Comparison of ENCODE assay signal across 21 mouse cellular contexts in genomic region chr10:33144911-33145310, GRCm38 (mm10).
DNase-seq lines count a peak whose midpoint lies in the region; ATAC-seq and TF ChIP-seq lines count a peak whose summit lies in the region.
"Had no signal": no experiment of that assay in that cellular context is flagged by ENCODE, and none has a peak within 500 bp of the region (broad histone marks: within the 10 kb centered on the region; RNA-seq: fewer than 3 reads in every experiment).

No protein-coding gene starts in this region.

- intact Hi-C loops in heart, postnatal 10 days (cut with DNase I), result no loop called here

- peak; percentile 11 for DNase-seq in heart, adult 8-10 months (ENCODE audit: low spot score)
- DNase-seq in heart, postnatal 10 days, result peak; percentile 11 to 16
- no peak for DNase-seq in heart, adult 11 months
- DNase-seq in midbrain, postnatal 0 days (ENCODE audit: low spot score), result peak; percentile 2
- DNase-seq in midbrain, embryonic 11.5 days (ENCODE audit: low spot score, missing footprints), result no peak
- no peak for DNase-seq in natural killer cell, adult 2 months (ENCODE audit: low spot score in 2 of 2)
- DNase-seq: adrenal gland, postnatal 14 days; cerebellum, adult 18-20 months; cerebellum, adult 9-11 months; cerebellum, postnatal 36 days; gastrocnemius, postnatal 14 days had no signal

- no peak for ATAC-seq in heart, embryonic 12.5 days (ENCODE audit: insufficient number of reproducible peaks, low FRiP score)
- ATAC-seq in midbrain, postnatal 0 days (ENCODE audit: low FRiP score), result no peak
- no peak for ATAC-seq in midbrain, embryonic 11.5 days (ENCODE audit: low FRiP score)
- ATAC-seq: activated CD4-positive, CD25-positive, alpha-beta regulatory T cell, adult 4 months; forebrain, embryonic 16.5 days; intestine, embryonic 15.5 days; Patski had no signal

- H3K36me3 ChIP-seq in heart, embryonic 12.5 days, result peaks cover 7% of the 10 kb centered on the region
- H3K36me3 ChIP-seq in midbrain, postnatal 0 days (ENCODE audit: insufficient read depth, low read length), result no peaks in the 10 kb centered on the region
- H3K36me3 ChIP-seq in midbrain, embryonic 11.5 days (ENCODE audit: control insufficient read depth, insufficient read depth, low read length), result no peaks in the 10 kb centered on the region
- H3K36me3 ChIP-seq: embryonic facial prominence, embryonic 13.5 days; forebrain, embryonic 12.5 days; hindbrain, embryonic 10.5 days; intestine, embryonic 15.5 days had no signal

- TF ChIP-seq CTCF in midbrain, postnatal 0 days (IDR thresholded peaks at IDR 0.05), result no peak

- H3K27me3 ChIP-seq in heart, embryonic 12.5 days (replicated peaks), result no peaks in the 10 kb centered on the region
- H3K27me3 ChIP-seq in midbrain, postnatal 0 days (ENCODE audit: insufficient read depth, low read length), result no peaks in the 10 kb centered on the region
- H3K27me3 ChIP-seq in midbrain, embryonic 11.5 days (ENCODE audit: control insufficient read depth, insufficient read depth, low read length), result no peaks in the 10 kb centered on the region
- H3K27me3 ChIP-seq: CH12.LX; embryonic facial prominence, embryonic 13.5 days; forebrain, embryonic 12.5 days; intestine, embryonic 15.5 days; Patski had no signal

- WGBS in heart, embryonic 12.5 days, result 55% methylated on average over 1 of the region's 1 CpGs
- WGBS in midbrain, postnatal 0 days, result 88% methylated on average over 1 of the region's 1 CpGs
- 81% methylated on average over 1 of the region's 1 CpGs for WGBS in midbrain, embryonic 11.5 days

- no peak overlapping the region for H3K27ac ChIP-seq in heart, embryonic 12.5 days (ENCODE audit: poor library complexity, severe bottlenecking)
- H3K27ac ChIP-seq in midbrain, postnatal 0 days (ENCODE audit: low read depth, low read length), result no peak overlapping the region
- no peak overlapping the region for H3K27ac ChIP-seq in midbrain, embryonic 11.5 days (ENCODE audit: low read depth, low read length)
- H3K27ac ChIP-seq: embryonic facial prominence, embryonic 13.5 days; forebrain, embryonic 12.5 days; hindbrain, embryonic 10.5 days; hindbrain, embryonic 14.5 days; intestine, embryonic 15.5 days had no signal

- H3K9ac ChIP-seq in heart, embryonic 12.5 days, result no peak overlapping the region
- no peak overlapping the region for H3K9ac ChIP-seq in midbrain, postnatal 0 days (replicated peaks; ENCODE audit: low read length, poor library complexity, severe bottlenecking)
- no peak overlapping the region for H3K9ac ChIP-seq in midbrain, embryonic 11.5 days (ENCODE audit: low read length)
- H3K9ac ChIP-seq: embryonic facial prominence, embryonic 13.5 days; forebrain, embryonic 12.5 days; hindbrain, embryonic 14.5 days; intestine, embryonic 15.5 days had no signal

- no peak overlapping the region for H3K4me3 ChIP-seq in heart, embryonic 12.5 days
- H3K4me3 ChIP-seq in midbrain, postnatal 0 days (ENCODE audit: low read depth, low read length), result no peak overlapping the region
- no peak overlapping the region for H3K4me3 ChIP-seq in midbrain, embryonic 11.5 days (ENCODE audit: low read depth, low read length)
- H3K4me3 ChIP-seq: embryonic facial prominence, embryonic 13.5 days; forebrain, embryonic 12.5 days; hindbrain, embryonic 10.5 days; intestine, embryonic 15.5 days had no signal

- no peaks in the 10 kb centered on the region for H3K9me3 ChIP-seq in heart, embryonic 12.5 days (replicated peaks)
- H3K9me3 ChIP-seq in midbrain, postnatal 0 days (ENCODE audit: low read length), result no peaks in the 10 kb centered on the region
- H3K9me3 ChIP-seq in midbrain, embryonic 11.5 days (ENCODE audit: control insufficient read depth, low read length), result no peaks in the 10 kb centered on the region
- H3K9me3 ChIP-seq: embryonic facial prominence, embryonic 13.5 days; forebrain, embryonic 12.5 days; hindbrain, embryonic 10.5 days; intestine, embryonic 15.5 days had no signal

- peaks cover 3% of the 10 kb centered on the region; the same call in 1 of the 2 replicates for H3K4me1 ChIP-seq in heart, embryonic 12.5 days (replicated peaks)
- no peaks in the 10 kb centered on the region for H3K4me1 ChIP-seq in midbrain, postnatal 0 days (ENCODE audit: insufficient read depth, low read length)
- H3K4me1 ChIP-seq in midbrain, embryonic 11.5 days (ENCODE audit: control insufficient read depth, insufficient read depth, low read length), result no peaks in the 10 kb centered on the region
- H3K4me1 ChIP-seq: embryonic facial prominence, embryonic 13.5 days; forebrain, embryonic 12.5 days; hindbrain, embryonic 10.5 days; intestine, embryonic 15.5 days had no signal

- no peak overlapping the region for H3K4me2 ChIP-seq in heart, embryonic 12.5 days
- H3K4me2 ChIP-seq in midbrain, postnatal 0 days (ENCODE audit: low read depth, low read length, poor library complexity, severe bottlenecking), result no peak overlapping the region
- no peak overlapping the region for H3K4me2 ChIP-seq in midbrain, embryonic 11.5 days
- H3K4me2 ChIP-seq: embryonic facial prominence, embryonic 13.5 days; forebrain, embryonic 12.5 days; hindbrain, embryonic 14.5 days; intestine, embryonic 15.5 days had no signal

Comparison
In these comparisons a context has a peak if more than half of its experiments do, and no peak if none do; other contexts are left out.
1. DNase-seq: peak in heart, adult 8-10 months (single experiment), heart, postnatal 10 days (2 of 2) and midbrain, postnatal 0 days (single experiment); none in heart, adult 11 months (single experiment), midbrain, embryonic 11.5 days (single experiment) and natural killer cell, adult 2 months (0 of 2).